Mouse (Mus musculus): ENCODE data around the gene Tnni3. TPM values are rescaled to one million over a fixed set of nuclear protein-coding genes. Genes with fewer than 3 reads are reported as not detected.
A peak's percentile ranks its signal among the peaks of the same experiment; 100 is the strongest.

Gene Tnni3
- polyA plus RNA-seq, 1 experiment from 2014 or later: 1.8 TPM

DNA sequence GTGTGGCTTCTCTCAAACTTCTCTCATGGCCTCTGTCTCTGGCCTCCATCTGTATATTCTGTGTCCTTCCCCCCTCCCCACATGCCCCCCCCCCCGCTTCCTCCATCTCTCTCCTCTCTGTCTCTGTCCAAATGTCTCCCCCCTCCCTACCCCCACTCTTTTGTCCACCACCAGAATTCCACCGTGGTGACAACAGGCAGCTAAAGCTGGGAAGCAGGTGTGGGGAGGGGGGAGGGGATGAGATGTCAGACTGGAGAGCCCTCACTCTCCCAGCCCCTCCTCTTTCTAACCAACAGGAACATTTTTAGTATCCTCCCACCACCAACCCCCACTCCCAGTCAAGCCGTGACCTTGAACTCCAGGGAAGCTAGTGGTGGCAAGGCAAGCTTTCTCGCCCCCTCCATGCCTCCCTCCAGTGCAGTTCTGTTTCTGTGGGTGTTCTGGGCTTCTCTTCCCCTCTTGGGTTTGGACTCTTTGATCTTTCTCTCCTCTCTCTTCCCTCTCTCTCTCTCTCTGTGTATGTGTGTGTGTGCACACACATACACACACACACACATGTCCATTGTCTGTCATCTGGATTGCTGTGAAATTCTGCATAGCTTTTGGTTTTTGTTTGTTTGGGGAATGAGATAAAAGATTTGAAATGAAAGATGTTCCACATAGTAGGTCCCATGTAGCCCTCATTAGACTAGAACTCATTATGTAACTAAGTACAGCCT is 7.5 kb downstream of the Tnni3 start, which contains the start of gene Tnnt1:
TSS of gene Tnnt1 (minus strand) at position 51 of the 719 bp plus-strand sequence.
- H3K4me3 ChIP-seq (replicated peaks): no peak within 1 kb of the TSS
- peaks cover 7% of the 10 kb centered on the region for H3K27me3 ChIP-seq (replicated peaks)
- no peaks in the 10 kb centered on the region for H3K9me3 ChIP-seq (replicated peaks)
- H3K4me2 ChIP-seq: no peak within 1 kb of the TSS
- no peak for ATAC-seq (ENCODE audit: low FRiP score)
- H3K9ac ChIP-seq (replicated peaks): no peak within 1 kb of the TSS
- peaks cover 9% of the 10 kb centered on the region for H3K4me1 ChIP-seq
- H3K27ac ChIP-seq (replicated peaks): no peak within 1 kb of the TSS
- 14% methylated on average over 4 of the region's 4 CpGs for WGBS
- no peaks in the 10 kb centered on the region for H3K36me3 ChIP-seq

DNA sequence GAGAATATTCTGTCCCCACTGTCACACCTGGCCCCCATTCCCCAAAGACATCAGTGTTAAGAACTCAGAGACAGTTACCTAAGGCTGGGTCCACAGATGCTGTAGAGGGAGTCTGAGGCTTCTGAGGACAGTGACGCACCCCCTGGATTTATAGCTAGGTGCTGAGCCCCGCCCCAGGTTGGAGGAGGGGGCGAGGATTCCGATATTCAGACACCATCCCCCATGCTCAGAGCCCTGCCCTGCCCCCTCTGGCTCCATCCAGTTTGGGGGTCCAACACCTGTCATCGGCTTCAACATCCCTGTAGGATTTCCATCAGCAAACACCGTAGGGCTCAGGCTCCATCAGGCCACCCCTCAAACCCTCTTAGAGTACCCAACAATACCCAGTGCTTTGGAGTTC is 8.2 kb downstream of the Tnni3 start:
- H3K27ac ChIP-seq (replicated peaks): no peak overlapping the region
- peaks cover 3% of the 10 kb centered on the region for H3K4me1 ChIP-seq
- 48% methylated on average over 6 of the region's 6 CpGs for WGBS
- H3K9ac ChIP-seq (replicated peaks): no peak overlapping the region
- no peaks in the 10 kb centered on the region for H3K9me3 ChIP-seq (replicated peaks)
- no peak overlapping the region for H3K4me2 ChIP-seq
- no peak for ATAC-seq (ENCODE audit: low FRiP score)
- H3K4me3 ChIP-seq (replicated peaks): no peak overlapping the region
- no peaks in the 10 kb centered on the region for H3K36me3 ChIP-seq
- peaks cover 4% of the 10 kb centered on the region for H3K27me3 ChIP-seq (replicated peaks)

DNA sequence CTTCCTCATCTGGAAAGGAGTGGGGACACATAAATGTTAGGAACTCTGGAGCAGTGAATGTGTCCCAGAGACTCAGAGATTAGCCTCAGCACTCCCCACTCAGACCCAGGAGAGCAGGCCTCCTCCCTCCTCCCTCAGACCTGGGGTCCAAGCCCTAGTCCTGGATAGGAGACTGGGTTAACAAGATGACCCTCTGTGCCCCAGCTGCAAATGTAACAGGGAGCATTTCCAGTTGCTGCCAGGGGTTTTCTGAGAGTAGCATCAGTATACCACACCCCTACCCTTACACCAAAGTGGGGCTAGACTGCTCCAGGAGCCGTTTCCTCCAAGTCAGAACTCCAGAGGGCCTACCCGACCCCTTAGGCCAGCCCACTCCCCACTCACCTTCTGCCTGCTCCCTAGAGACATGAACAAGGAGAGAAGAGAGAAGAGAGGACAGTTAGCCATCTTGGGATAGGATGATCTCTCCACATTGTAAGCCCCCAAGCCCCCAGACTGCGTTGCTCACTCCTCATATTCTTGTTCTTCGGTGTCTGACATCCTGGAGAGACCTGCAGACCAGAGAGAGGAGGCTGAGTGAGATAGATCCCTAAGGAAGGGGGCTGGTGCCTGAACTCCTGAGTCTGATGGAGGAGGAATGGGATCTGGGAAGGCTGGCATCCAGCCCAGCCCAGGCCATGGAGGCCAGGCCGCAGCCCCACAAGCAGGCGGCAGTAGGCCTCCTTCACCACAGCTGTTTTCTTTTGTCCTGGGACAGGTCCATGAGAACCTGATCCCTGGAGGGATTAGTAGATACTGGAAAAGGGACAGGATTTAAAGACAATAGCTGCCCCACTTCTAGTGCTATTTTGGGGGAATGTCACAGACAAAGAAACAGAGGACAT is 10.0 kb downstream of the Tnni3 start:
- no peak overlapping the region for H3K9ac ChIP-seq (replicated peaks)
- H3K4me3 ChIP-seq (replicated peaks): no peak overlapping the region
- no peak overlapping the region for H3K4me2 ChIP-seq
- no peaks in the 10 kb centered on the region for H3K36me3 ChIP-seq
- 63% methylated on average over 6 of the region's 6 CpGs for WGBS
- H3K27me3 ChIP-seq (replicated peaks): no peaks in the 10 kb centered on the region
- no peaks in the 10 kb centered on the region for H3K9me3 ChIP-seq (replicated peaks)
- no peak for ATAC-seq (ENCODE audit: low FRiP score)
- no peaks in the 10 kb centered on the region for H3K4me1 ChIP-seq
- no peak overlapping the region for H3K27ac ChIP-seq (replicated peaks)

DNA sequence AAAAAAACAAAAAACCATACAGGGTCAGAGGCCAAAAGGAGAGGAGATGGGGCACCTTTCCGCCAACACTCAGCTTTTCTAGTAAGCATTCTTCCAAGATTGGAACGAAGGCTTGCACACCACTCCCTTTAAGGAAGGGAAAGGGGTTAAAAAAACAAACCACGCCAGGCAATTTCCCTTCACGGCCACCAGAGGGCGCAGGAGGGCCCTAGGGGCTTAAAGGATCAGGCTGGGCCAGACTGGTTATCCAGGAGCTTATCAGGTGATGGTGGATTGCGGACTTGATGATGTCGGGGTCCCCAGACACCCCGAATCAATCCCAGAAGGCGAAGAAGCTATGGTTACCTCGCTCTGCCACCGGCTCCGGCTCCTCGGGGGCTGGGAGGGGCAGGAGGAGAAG is 10.8 kb downstream of the Tnni3 start:
- Histone ChIP-seq H3K4me2 (no peak overlapping the region), H3K27me3 (replicated peaks) (peaks cover 3% of the 10 kb centered on the region; the same call in 1 of the 2 replicates), H3K9ac (replicated peaks) (no peak overlapping the region), H3K36me3 (no peaks in the 10 kb centered on the region), H3K9me3 (replicated peaks) (no peaks in the 10 kb centered on the region), H3K27ac (replicated peaks) (no peak overlapping the region), H3K4me3 (replicated peaks) (no peak overlapping the region), H3K4me1 (no peaks in the 10 kb centered on the region)
- WGBS: 32% methylated on average over 13 of the region's 13 CpGs
- no peak for ATAC-seq (ENCODE audit: low FRiP score)

DNA sequence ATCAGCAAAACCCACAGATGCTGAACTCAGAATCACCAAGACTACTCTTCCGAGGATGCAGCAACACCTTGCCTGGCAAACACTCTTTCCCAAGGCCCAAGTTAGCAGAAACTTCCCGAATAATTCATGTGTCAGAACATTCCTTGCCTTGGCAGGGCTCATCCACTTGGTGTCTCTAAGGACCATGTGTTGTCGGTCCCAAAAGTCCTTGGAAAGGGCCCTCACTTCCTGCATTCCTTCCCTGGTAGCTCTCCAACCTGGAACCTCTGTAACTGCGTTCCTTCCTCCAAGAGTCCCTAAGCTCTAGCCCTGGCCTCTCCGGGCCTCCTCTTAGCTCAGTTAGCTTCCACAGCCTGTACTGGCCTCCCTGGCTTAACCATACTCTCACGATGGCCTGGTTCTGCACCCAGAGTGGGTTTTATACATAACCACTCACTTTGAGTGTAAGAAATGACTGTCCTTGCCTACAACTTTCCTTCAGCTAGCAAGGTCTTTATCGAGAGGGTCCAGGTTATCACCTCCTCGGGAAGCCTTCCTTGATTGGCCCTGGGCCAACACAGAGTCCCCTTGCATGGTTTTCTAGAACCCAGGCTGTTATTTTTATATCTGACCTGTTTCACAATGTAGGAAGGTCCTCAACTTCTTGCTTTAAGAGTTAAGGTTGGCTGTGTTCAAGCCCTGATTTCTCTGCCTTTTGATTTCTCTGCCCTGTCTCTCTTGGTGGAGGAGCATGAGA is 12.4 kb downstream of the Tnni3 start:
- Histone ChIP-seq H3K4me2 (no peak overlapping the region), H3K9ac (replicated peaks) (no peak overlapping the region), H3K36me3 (no peaks in the 10 kb centered on the region), H3K27me3 (replicated peaks) (peaks cover 3% of the 10 kb centered on the region; the same call in 1 of the 2 replicates), H3K4me1 (no peaks in the 10 kb centered on the region), H3K4me3 (replicated peaks) (no peak overlapping the region), H3K27ac (replicated peaks) (no peak overlapping the region), H3K9me3 (replicated peaks) (no peaks in the 10 kb centered on the region)
- ATAC-seq (ENCODE audit: low FRiP score): no peak
- 78% methylated on average over 8 of the region's 8 CpGs for WGBS

DNA sequence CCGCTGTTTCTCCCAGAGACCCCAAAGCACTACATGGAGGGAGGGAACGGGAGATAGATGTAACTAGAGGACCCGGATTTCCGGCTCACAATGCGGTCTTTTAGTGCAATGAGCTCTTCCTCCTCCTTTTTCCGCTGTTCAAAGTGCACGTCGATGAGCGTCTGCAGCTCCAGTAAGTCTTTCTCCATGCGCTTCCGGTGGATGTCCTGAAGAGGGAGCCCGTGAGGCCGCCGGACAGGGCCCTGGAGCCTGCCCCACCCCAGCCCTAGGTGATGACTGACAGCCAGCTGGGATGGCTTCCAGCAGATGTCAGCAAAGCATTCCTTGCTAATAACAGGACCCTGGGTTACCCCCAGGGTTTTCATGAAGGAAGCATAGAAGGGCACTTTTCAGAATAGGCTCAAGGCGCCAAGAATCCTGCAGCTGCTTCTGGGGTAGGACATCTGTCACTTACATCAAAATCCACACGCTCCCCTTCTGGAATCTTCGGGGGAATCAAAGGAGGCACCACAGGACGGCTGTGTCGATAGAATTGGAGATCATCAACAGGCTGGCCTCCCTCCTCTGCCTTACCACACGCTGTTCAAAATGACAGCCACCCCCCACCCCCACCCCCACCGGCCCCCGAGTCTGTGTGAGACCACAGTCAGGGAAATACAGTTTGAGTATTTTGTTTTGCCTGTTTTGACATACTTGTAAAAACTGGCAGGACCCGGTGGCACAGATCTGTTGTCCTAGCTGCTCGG is 14.0 kb downstream of the Tnni3 start:
- Histone ChIP-seq H3K27me3 (replicated peaks) (peaks cover 3% of the 10 kb centered on the region; the same call in 1 of the 2 replicates), H3K27ac (replicated peaks) (no peak overlapping the region), H3K36me3 (no peaks in the 10 kb centered on the region), H3K4me3 (replicated peaks) (no peak overlapping the region), H3K9ac (replicated peaks) (no peak overlapping the region), H3K4me2 (0 out of 2 replicates have a peak overlapping the region, but pooled peaks have one; percentile 9), H3K9me3 (replicated peaks) (no peaks in the 10 kb centered on the region), H3K4me1 (no peaks in the 10 kb centered on the region)
- ATAC-seq (ENCODE audit: low FRiP score): peak; percentile 35
- WGBS: 20% methylated on average over 24 of the region's 24 CpGs

DNA sequence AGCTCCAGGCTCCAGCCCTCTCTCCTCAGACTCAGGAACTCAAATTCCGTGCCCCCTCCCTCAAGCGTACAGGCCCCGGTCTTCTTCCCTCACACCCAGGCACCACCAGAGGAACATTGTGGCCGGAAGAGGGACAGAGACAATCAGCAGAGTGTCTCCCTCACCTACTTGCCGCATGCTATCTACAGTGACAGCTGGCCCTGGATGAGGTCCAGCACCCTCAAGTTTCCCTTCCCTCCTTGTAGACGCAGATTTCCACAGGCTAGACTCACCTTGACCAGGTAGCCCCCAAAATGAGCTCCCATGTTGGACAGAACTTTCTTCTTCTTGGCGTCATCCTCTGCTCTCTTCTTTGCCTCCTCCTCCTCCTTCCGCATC is 15.3 kb downstream of the Tnni3 start:
- WGBS: 92% methylated on average over 8 of the region's 8 CpGs
- Histone ChIP-seq H3K27me3 (replicated peaks) (peaks cover 3% of the 10 kb centered on the region; the same call in 1 of the 2 replicates), H3K9ac (replicated peaks) (no peak overlapping the region)

DNA sequence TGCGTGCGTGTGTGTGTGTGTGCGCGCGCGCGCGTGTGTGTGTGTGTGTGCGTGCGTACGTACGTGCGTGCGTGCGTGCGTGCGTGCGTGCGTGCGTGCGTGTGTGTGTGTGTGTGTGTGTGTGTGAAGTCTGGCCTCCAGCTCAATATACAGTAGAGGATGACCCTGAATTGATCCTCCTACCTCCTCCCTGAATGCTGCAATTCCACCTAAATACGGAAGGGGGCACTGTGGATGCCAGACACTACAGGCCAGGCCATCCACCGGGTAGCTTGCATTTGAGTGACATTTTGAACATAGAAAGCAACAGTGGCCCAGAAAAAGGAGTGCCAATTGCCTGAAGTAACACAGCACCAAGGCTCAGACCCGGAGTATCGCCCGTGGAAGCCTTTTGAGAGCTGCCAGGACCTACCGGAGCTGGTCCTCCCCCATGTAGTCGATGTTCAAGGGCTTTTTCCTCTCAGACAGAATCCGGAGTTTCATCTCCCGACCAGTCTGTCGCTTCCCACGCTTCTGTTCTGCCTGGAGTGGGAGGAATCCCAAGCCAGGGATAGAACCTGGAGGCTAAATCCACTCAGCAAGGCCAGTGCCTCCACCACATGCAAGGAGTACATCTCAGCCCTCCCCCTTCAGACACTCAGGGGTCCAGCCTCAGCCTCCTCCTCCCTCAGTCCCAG is 15.8 kb downstream of the Tnni3 start:
- Histone ChIP-seq H3K36me3 (no peaks in the 10 kb centered on the region), H3K4me3 (replicated peaks) (no peak overlapping the region), H3K9me3 (replicated peaks) (no peaks in the 10 kb centered on the region), H3K4me2 (no peak overlapping the region), H3K9ac (replicated peaks) (no peak overlapping the region), H3K27ac (replicated peaks) (no peak overlapping the region), H3K27me3 (replicated peaks) (peaks cover 3% of the 10 kb centered on the region; the same call in 1 of the 2 replicates), H3K4me1 (no peaks in the 10 kb centered on the region)
- WGBS: 74% methylated on average over 27 of the region's 32 CpGs
- no peak for ATAC-seq (ENCODE audit: low FRiP score)

More for the DNA sequence above, 15.3 kb downstream of the Tnni3 start:
- no peaks in the 10 kb centered on the region for H3K4me1 ChIP-seq
- H3K4me2 ChIP-seq: no peak overlapping the region
- no peak for ATAC-seq (ENCODE audit: low FRiP score)
- no peak overlapping the region for H3K4me3 ChIP-seq (replicated peaks)
- no peaks in the 10 kb centered on the region for H3K36me3 ChIP-seq
- no peaks in the 10 kb centered on the region for H3K9me3 ChIP-seq (replicated peaks)
- H3K27ac ChIP-seq (replicated peaks): no peak overlapping the region

DNA sequence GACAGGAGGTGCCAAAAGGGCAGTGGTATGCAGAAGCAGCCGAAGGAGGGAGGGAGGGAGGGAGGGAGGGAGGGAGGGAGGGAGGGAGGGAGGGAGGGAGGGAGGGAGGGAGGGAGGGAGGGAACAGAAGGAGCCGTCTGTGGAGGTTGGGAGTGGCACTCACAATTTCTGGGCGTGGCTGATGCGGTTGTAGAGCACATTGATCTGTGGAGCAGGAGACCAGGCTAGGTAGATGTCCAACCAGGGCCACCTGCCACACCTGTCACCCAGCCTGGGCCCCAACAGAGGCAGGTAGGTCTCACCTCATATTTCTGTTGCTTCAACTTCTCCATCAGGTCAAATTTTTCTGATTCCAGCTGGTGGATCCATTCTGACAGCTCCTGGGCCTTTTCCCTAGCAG is 16.8 kb downstream of the Tnni3 start:
- no peak overlapping the region for H3K4me3 ChIP-seq (replicated peaks)
- no peaks in the 10 kb centered on the region for H3K36me3 ChIP-seq
- 68% methylated on average over 3 of the region's 4 CpGs for WGBS
- no peak overlapping the region for H3K9ac ChIP-seq (replicated peaks)
- peaks cover 8% of the 10 kb centered on the region for H3K4me1 ChIP-seq
- no peak for ATAC-seq (ENCODE audit: low FRiP score)
- H3K4me2 ChIP-seq: no peak overlapping the region
- H3K27ac ChIP-seq (replicated peaks): no peak overlapping the region
- H3K9me3 ChIP-seq (replicated peaks): no peaks in the 10 kb centered on the region
- peaks cover 3% of the 10 kb centered on the region; the same call in 1 of the 2 replicates for H3K27me3 ChIP-seq (replicated peaks)

DNA sequence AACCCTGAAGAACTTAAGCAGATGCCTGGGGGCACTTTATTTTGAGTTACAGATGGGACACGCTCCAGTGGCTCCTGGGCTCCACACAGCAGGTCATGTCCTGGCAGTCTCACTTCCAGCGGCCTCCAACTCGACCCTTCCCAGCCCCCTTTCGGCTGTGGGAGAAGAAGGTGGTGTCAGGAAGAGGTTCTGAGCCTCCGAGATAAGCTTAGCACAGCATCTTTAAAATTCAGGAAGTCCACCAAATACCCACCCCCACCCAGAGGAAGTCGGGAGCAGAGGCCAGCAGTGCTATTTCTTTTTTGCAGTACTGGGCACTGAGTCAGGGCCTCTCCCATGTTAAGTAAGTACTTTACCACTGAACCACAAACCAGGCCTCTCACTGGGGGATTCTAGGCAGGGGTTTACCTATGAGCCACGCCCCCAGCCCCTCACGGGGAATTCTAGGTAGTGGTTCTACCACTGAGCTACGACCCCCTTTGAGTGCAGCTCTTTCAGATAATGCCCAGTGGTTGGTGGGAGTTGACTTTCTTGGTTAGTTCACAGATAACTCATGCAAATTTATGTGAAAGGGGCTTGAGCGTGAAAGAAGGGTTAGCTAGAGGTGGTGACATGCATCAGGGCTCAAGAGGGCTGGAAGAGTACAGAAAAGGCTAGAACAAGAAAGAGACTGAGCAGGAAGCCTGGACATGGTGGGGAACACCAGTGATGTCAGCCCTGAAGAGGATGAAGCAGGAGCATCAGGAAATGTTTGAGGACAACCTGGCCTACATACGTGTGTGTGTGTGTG is 19.2 kb downstream of the Tnni3 start:
- Histone ChIP-seq H3K27ac (replicated peaks) (no peak overlapping the region), H3K36me3 (no peaks in the 10 kb centered on the region), H3K9ac (replicated peaks) (no peak overlapping the region), H3K27me3 (replicated peaks) (peaks cover 3% of the 10 kb centered on the region; the same call in 1 of the 2 replicates), H3K4me3 (replicated peaks) (no peak overlapping the region), H3K4me1 (peaks cover 20% of the 10 kb centered on the region), H3K9me3 (replicated peaks) (no peaks in the 10 kb centered on the region), H3K4me2 (no peak overlapping the region)
- 60% methylated on average over 11 of the region's 11 CpGs for WGBS
- ATAC-seq (ENCODE audit: low FRiP score): no peak

Measured in neural tube, embryonic 15.5 days (tissue).